Mouse (Mus musculus) MEL (cell line): ENCODE measurements around the gene Ppp4r2. TPM values are rescaled to one million over a fixed set of nuclear protein-coding genes. Genes with fewer than 3 reads are reported as not detected.
A peak's percentile ranks its signal among the peaks of the same experiment; 100 is the strongest.

Experiments used
- DNase-seq: peaks from one replicate; pipeline ENCODE4 v3.0.0; 2011; ENCODE audit warnings: low read depth, low spot score
- H3K27ac ChIP-seq: 2 replicates; pipeline ENCODE4 v1.5.1; 2012; ENCODE audit warnings: low read depth, mild to moderate bottlenecking, control low read depth, low read length, moderate library complexity; ENCODE audit not compliant: control insufficient read depth
- H3K27me3 ChIP-seq, 2 experiments: fragments of 150-350 bp in 1 of 2; sonication (generic) in 1 of 2; 2 replicates each; pipeline ENCODE4 v1.6.1; 2012; ENCODE audit warnings: low read length in 2 of 2, mild to moderate bottlenecking in 2 of 2, improper control_type of control experiment in 1 of 2, moderate library complexity in 1 of 2; ENCODE audit not compliant: insufficient read depth in 2 of 2, control insufficient read depth in 1 of 2
- H3K36me3 ChIP-seq, 2 experiments: 2 replicates each; pipeline ENCODE4 v1.6.1; 2012 to 2014; ENCODE audit warnings: low read length in 2 of 2, improper control_type of control experiment in 1 of 2, inconsistent platforms in 1 of 2, mild to moderate bottlenecking in 1 of 2; ENCODE audit not compliant: insufficient read depth in 2 of 2, control insufficient read depth in 1 of 2
- H3K4me1 ChIP-seq, 2 experiments: fragments of 150-350 bp in 1 of 2; sonication (generic) in 1 of 2; 2 replicates each; pipeline ENCODE4 v1.6.1; 2012; ENCODE audit warnings: low read length in 2 of 2, improper control_type of control experiment in 1 of 2, mild to moderate bottlenecking in 1 of 2; ENCODE audit not compliant: insufficient read depth in 2 of 2, control insufficient read depth in 1 of 2
- H3K4me3 ChIP-seq, 2 experiments: fragments of 150-350 bp in 1 of 2; sonication (generic) in 1 of 2; 2 replicates each; pipeline ENCODE4 v1.5.1; 2012; ENCODE audit warnings: low read depth in 2 of 2, low read length in 2 of 2, mild to moderate bottlenecking in 2 of 2, moderate library complexity in 2 of 2, control low read depth in 1 of 2, improper control_type of control experiment in 1 of 2; ENCODE audit not compliant: control insufficient read depth in 1 of 2, insufficient read depth in 1 of 2
- H3K79me2 ChIP-seq: 2 replicates; pipeline ENCODE4 v1.6.1; 2012; ENCODE audit warnings: mild to moderate bottlenecking, low read length, moderate library complexity; ENCODE audit not compliant: control insufficient read depth, poor library complexity, insufficient read depth
- H3K9ac ChIP-seq: 2 replicates; pipeline ENCODE4 v1.6.1; 2012; ENCODE audit warnings: low read depth, mild to moderate bottlenecking, control low read depth, low read length, moderate library complexity; ENCODE audit not compliant: control insufficient read depth, poor library complexity, severe bottlenecking
- H3K9me3 ChIP-seq: fragments of 150-350 bp; sonication (generic); replicated peaks from 2 replicates; pipeline ENCODE4 v1.6.1; 2012; ENCODE audit warnings: mild to moderate bottlenecking, low read length, improper control_type of control experiment, moderate library complexity; ENCODE audit not compliant: insufficient read depth
- BHLHE40 ChIP-seq: IDR thresholded peaks from 2 replicates; pipeline ENCODE4 v1.6.1; 2012; ENCODE audit warnings: low read depth, mild to moderate bottlenecking, inconsistent platforms, low read length, improper control_type of control experiment, borderline replicate concordance
- CHD1 ChIP-seq: IDR thresholded peaks from 2 replicates; pipeline ENCODE4 v1.6.1; 2012; ENCODE audit warnings: low read depth, mild to moderate bottlenecking, inconsistent platforms, low read length, improper control_type of control experiment
- CHD2 ChIP-seq: IDR thresholded peaks from 2 replicates; pipeline ENCODE4 v1.6.1; 2011; ENCODE audit warnings: low read length, improper control_type of control experiment
- CTCF ChIP-seq, 3 experiments: IDR thresholded peaks in 2 of 3; conservative IDR thresholded peaks in 1 of 3; 2 replicates each; pipeline ENCODE4 v1.5.1; 2011 to 2012; ENCODE audit warnings: low read length in 3 of 3, low read depth in 2 of 3, mild to moderate bottlenecking in 2 of 3, improper control_type of control experiment in 1 of 3, inconsistent platforms in 1 of 3, mixed read lengths in 1 of 3, moderate library complexity in 1 of 3; ENCODE audit not compliant: control insufficient read depth in 1 of 3, insufficient read depth in 1 of 3, poor library complexity in 1 of 3, severe bottlenecking in 1 of 3
- E2F4 ChIP-seq: IDR thresholded peaks from 2 replicates; pipeline ENCODE4 v1.6.1; 2011; ENCODE audit warnings: low read depth, low read length, improper control_type of control experiment, borderline replicate concordance
- ELF1 ChIP-seq: IDR thresholded peaks from 2 replicates; pipeline ENCODE4 v1.6.1; 2014; ENCODE audit warnings: low read depth, mild to moderate bottlenecking, inconsistent platforms, low read length, improper control_type of control experiment, moderate library complexity
- GABPA ChIP-seq: IDR thresholded peaks from 2 replicates; pipeline ENCODE4 v1.6.1; 2012; ENCODE audit warnings: low read depth, mild to moderate bottlenecking, inconsistent platforms, low read length, improper control_type of control experiment, moderate library complexity
- GATA1 ChIP-seq: IDR thresholded peaks from 2 replicates; pipeline ENCODE4 v1.6.1; 2011; ENCODE audit warnings: low read depth, low read length, improper control_type of control experiment
- JUND ChIP-seq: IDR thresholded peaks from 2 replicates; pipeline ENCODE4 v1.6.1; 2011; ENCODE audit warnings: low read depth, mild to moderate bottlenecking, improper control_type of control experiment, low read length
- KAT2A ChIP-seq: conservative IDR thresholded peaks from 2 replicates; pipeline ENCODE4 v1.6.1; 2012; ENCODE audit warnings: low read depth, low read length, improper control_type of control experiment, inconsistent platforms
- MAFK ChIP-seq: IDR thresholded peaks from 2 replicates; pipeline ENCODE4 v1.6.1; 2011; ENCODE audit warnings: low read depth, mild to moderate bottlenecking, low read length, improper control_type of control experiment, borderline replicate concordance
- MAX ChIP-seq: IDR thresholded peaks from 2 replicates; pipeline ENCODE4 v1.6.1; 2011; ENCODE audit warnings: low read length, improper control_type of control experiment
- MEF2A ChIP-seq: IDR thresholded peaks from 2 replicates; pipeline ENCODE4 v1.6.1; 2014; ENCODE audit warnings: low read depth, mild to moderate bottlenecking, inconsistent platforms, low read length, improper control_type of control experiment; ENCODE audit not compliant: poor library complexity, insufficient replicate concordance, severe bottlenecking; ENCODE audit errors: extremely low read depth
- MXI1 ChIP-seq: IDR thresholded peaks from 2 replicates; pipeline ENCODE4 v1.6.1; 2011; ENCODE audit warnings: mild to moderate bottlenecking, low read depth, low read length, improper control_type of control experiment
- MYB ChIP-seq: IDR thresholded peaks from 2 replicates; pipeline ENCODE4 v1.6.1; 2011; ENCODE audit warnings: mild to moderate bottlenecking, low read depth, low read length, improper control_type of control experiment
- MYC ChIP-seq: IDR thresholded peaks from 2 replicates; pipeline ENCODE4 v1.6.1; 2011; ENCODE audit warnings: low read depth, mild to moderate bottlenecking, low read length, improper control_type of control experiment, moderate library complexity
- NRF1 ChIP-seq: IDR thresholded peaks from 2 replicates; pipeline ENCODE4 v1.6.1; 2014; ENCODE audit warnings: low read depth, mild to moderate bottlenecking, inconsistent platforms, low read length, improper control_type of control experiment, moderate library complexity; ENCODE audit not compliant: poor library complexity, insufficient read depth, severe bottlenecking
- POLR2A ChIP-seq, 2 experiments: IDR thresholded peaks; 2 replicates each; pipeline ENCODE4 v1.6.1; 2011 to 2012; ENCODE audit warnings: low read length in 2 of 2, mild to moderate bottlenecking in 2 of 2, control low read depth in 1 of 2, improper control_type of control experiment in 1 of 2, low read depth in 1 of 2, moderate library complexity in 1 of 2; ENCODE audit not compliant: control insufficient read depth in 1 of 2, insufficient read depth in 1 of 2, poor library complexity in 1 of 2
- POLR2AphosphoS2 ChIP-seq: IDR thresholded peaks from 2 replicates; pipeline ENCODE4 v1.6.1; 2011; ENCODE audit warnings: low read length, improper control_type of control experiment
- SIN3A ChIP-seq: IDR thresholded peaks from 2 replicates; pipeline ENCODE4 v1.6.1; 2012; ENCODE audit warnings: low read length, improper control_type of control experiment, inconsistent platforms
- SMC3 ChIP-seq: IDR thresholded peaks from 2 replicates; pipeline ENCODE4 v1.6.1; 2011; ENCODE audit warnings: low read depth, low read length, improper control_type of control experiment
- TAL1 ChIP-seq: IDR thresholded peaks from 2 replicates; pipeline ENCODE4 v1.6.1; 2012; ENCODE audit warnings: mild to moderate bottlenecking, inconsistent platforms, low read length, moderate library complexity, mixed read lengths
- TBP ChIP-seq: IDR thresholded peaks from 2 replicates; pipeline ENCODE4 v1.8.0; 2011; ENCODE audit warnings: low read depth, low read length, improper control_type of control experiment
- TCF12 ChIP-seq: IDR thresholded peaks from 2 replicates; pipeline ENCODE4 v1.6.1; 2014; ENCODE audit warnings: low read depth, mild to moderate bottlenecking, inconsistent platforms, low read length, improper control_type of control experiment, moderate library complexity
- UBTF ChIP-seq: IDR thresholded peaks from 2 replicates; pipeline ENCODE4 v1.6.1; 2012; ENCODE audit warnings: low read depth, mild to moderate bottlenecking, inconsistent platforms, low read length, improper control_type of control experiment, moderate library complexity, borderline replicate concordance; ENCODE audit not compliant: insufficient read depth
- USF1 ChIP-seq: IDR thresholded peaks from 2 replicates; pipeline ENCODE4 v1.6.1; 2014; ENCODE audit warnings: low read depth, mild to moderate bottlenecking, inconsistent platforms, low read length, improper control_type of control experiment, moderate library complexity
- USF2 ChIP-seq, 2 experiments: IDR thresholded peaks; 2 replicates each; pipeline ENCODE4 v1.6.1; 2011 to 2012; ENCODE audit warnings: improper control_type of control experiment in 2 of 2, low read length in 2 of 2, borderline replicate concordance in 1 of 2, inconsistent platforms in 1 of 2, low read depth in 1 of 2, mild to moderate bottlenecking in 1 of 2; ENCODE audit not compliant: insufficient read depth in 1 of 2
- ZC3H11A ChIP-seq: IDR thresholded peaks from 2 replicates; pipeline ENCODE4 v1.6.1; 2012; ENCODE audit warnings: low read depth, mild to moderate bottlenecking, inconsistent platforms, low read length, improper control_type of control experiment
- ZKSCAN1 ChIP-seq: IDR thresholded peaks from 2 replicates; pipeline ENCODE4 v1.6.1; 2012; ENCODE audit warnings: low read depth, mild to moderate bottlenecking, inconsistent platforms, low read length, improper control_type of control experiment, moderate library complexity
- ZNF384 ChIP-seq: IDR thresholded peaks from 2 replicates; pipeline ENCODE4 v1.6.1; 2012; ENCODE audit warnings: low read depth, mild to moderate bottlenecking, inconsistent platforms, low read length, improper control_type of control experiment
- polyA plus RNA-seq, 2 experiments: library from polyadenylated mRNA; stranded (reverse) in 1 of 2; unstranded in 1 of 2; fragments of >175 nt in 1 of 2; fragments of >200 nt in 1 of 2; gene quantifications; 2 replicates each; pipeline versions ENCODE4 v1.2.1 to v1.2.4; 2012; ENCODE audit warnings: low replicate concordance in 2 of 2, low read depth in 1 of 2; ENCODE audit not compliant: insufficient read length in 2 of 2, insufficient read depth in 1 of 2, missing spikeins in 1 of 2
- total RNA-seq: library from RNA; depleted of rRNA; stranded (reverse); fragments of 300-350 nt; gene quantifications from 2 replicates; pipeline ENCODE4 v1.2.3, GENCODE M21; 2012

The Ppp4r2 gene
- total and polyA plus RNA-seq, 3 experiments = 57.1 to 61.4 TPM; not detected in 1

GRCm38 (mm10) chr6:100850671-100851081 lies 17.3 kb downstream of the Ppp4r2 start:
- Histone ChIP-seq H3K9me3 (no peaks in the 10 kb centered on the region), H3K4me1 (peaks cover 6 to 8% of the 10 kb centered on the region in 2 experiments; a peak in 3 of 4 replicates), H3K27ac (no peak overlapping the region; the same call in 1 of the 2 replicates), H3K9ac (no peak overlapping the region), H3K27me3 (no peaks in the 10 kb centered on the region)
- peak; percentile 27 for DNase-seq
- no peak for TF ChIP-seq CTCF (IDR thresholded peaks at IDR 0.05 in 2 of 3, conservative IDR thresholded peaks at IDR 0.05 in 1 of 3; ENCODE audit: control insufficient read depth in 1 of 3, insufficient read depth in 1 of 3, low read depth in 2 of 3, low read length in 3 of 3, poor library complexity in 1 of 3, severe bottlenecking in 1 of 3)
- no peak for TF ChIP-seq UBTF
- TF ChIP-seq E2F4 = no peak
- no peak for TF ChIP-seq NRF1
- TF ChIP-seq USF1 = no peak
- no peak for TF ChIP-seq TBP
- no peak for TF ChIP-seq ZC3H11A
- no peak for TF ChIP-seq ELF1
- no peak for TF ChIP-seq ZNF384
- TF ChIP-seq, all 39 proteins: peak for 0
- Histone ChIP-seq H3K36me3 (peaks cover 28 to 36% of the 10 kb centered on the region in 2 experiments), H3K4me3 (no peak overlapping the region), H3K79me2 (peaks cover 47% of the 10 kb centered on the region)

- Histone ChIP-seq H3K79me2 (peaks cover 44% of the 10 kb centered on the region), H3K4me3 (no peak overlapping the region), H3K27me3 (no peaks in the 10 kb centered on the region), H3K9me3 (no peaks in the 10 kb centered on the region), H3K9ac (no peak overlapping the region), H3K27ac (no peak overlapping the region), H3K36me3 (peaks cover 28 to 34% of the 10 kb centered on the region in 2 experiments), H3K4me1 (peaks cover 6 to 8% of the 10 kb centered on the region in 2 experiments; a peak in 3 of 4 replicates)
- DNase-seq = peak; percentile 71
- TF ChIP-seq BHLHE40 (no peak), POLR2A (IDR thresholded peaks at IDR 0.05; ENCODE audit: control insufficient read depth in 1 of 2, insufficient read depth in 1 of 2, low read depth in 1 of 2, low read length in 2 of 2, poor library complexity in 1 of 2) (no peak), MYC (no peak), MXI1 (peak; percentile 72), NRF1 (no peak), CTCF (IDR thresholded peaks at IDR 0.05 in 2 of 3, conservative IDR thresholded peaks at IDR 0.05 in 1 of 3; ENCODE audit: control insufficient read depth in 1 of 3, insufficient read depth in 1 of 3, low read depth in 2 of 3, low read length in 3 of 3, poor library complexity in 1 of 3, severe bottlenecking in 1 of 3) (no peak), USF1 (no peak), CHD2 (no peak), MYB (no peak), ZKSCAN1 (no peak), SIN3A (peak; percentile 68), KAT2A (no peak), MEF2A (no peak), TCF12 (no peak), ZNF384 (no peak), CHD1 (no peak), ELF1 (no peak), JUND (no peak), MAFK (no peak), POLR2AphosphoS2 (no peak), TBP (no peak), GATA1 (peak; percentile 48; the same call in 1 of the 2 replicates), MAX (0 out of 2 replicates have a peak, but pooled peaks have one; percentile 17), SMC3 (no peak), USF2 (IDR thresholded peaks at IDR 0.05; ENCODE audit: borderline replicate concordance in 1 of 2, insufficient read depth in 1 of 2, low read depth in 1 of 2, low read length in 2 of 2) (no peak), GABPA (no peak), TAL1 (no peak)
These were observed 17.7 kb downstream of the Ppp4r2 start for GRCm38 (mm10) chr6:100851083-100851482.
